Mouse (Mus musculus) stomach, embryonic 14.5 days (tissue): ENCODE data around the gene Helt. TPM values are rescaled to one million over a fixed set of nuclear protein-coding genes. Genes with fewer than 3 reads are reported as not detected.

Experiments
- ATAC-seq: fragments of 200-750 bp; cut with Nextera tagmentation; 2 replicates; pipeline ENCODE4 v1.8.0; 2017; ENCODE audit warnings: low read depth, moderate TSS enrichment; ENCODE audit not compliant: insufficient number of reproducible peaks, insufficient read depth, low FRiP score
- H3K27ac ChIP-seq: fragments of 300-500 bp; sonication (generic); 2 replicates; pipeline ENCODE4 v1.5.1; 2014; ENCODE audit warnings: mild to moderate bottlenecking, low read length, moderate library complexity, mixed read lengths
- H3K27me3 ChIP-seq: fragments of 300-500 bp; sonication (generic); 2 replicates; pipeline ENCODE4 v1.6.1; 2014; ENCODE audit warnings: low read length, control low read depth, mixed read lengths; ENCODE audit not compliant: control insufficient read depth, insufficient read depth
- H3K36me3 ChIP-seq: fragments of 300-500 bp; sonication (generic); 2 replicates; pipeline ENCODE4 v1.6.1; 2014; ENCODE audit warnings: mild to moderate bottlenecking, control low read depth, low read length, moderate library complexity, mixed read lengths; ENCODE audit not compliant: control insufficient read depth, insufficient read depth
- H3K4me1 ChIP-seq: fragments of 300-500 bp; sonication (generic); 2 replicates; pipeline ENCODE4 v1.6.1; 2014; ENCODE audit warnings: low read length, control low read depth, mixed read lengths; ENCODE audit not compliant: control insufficient read depth, insufficient read depth
- H3K4me2 ChIP-seq: fragments of 300-500 bp; sonication (generic); replicated peaks from 2 replicates; pipeline ENCODE4 v1.6.1; 2014; ENCODE audit warnings: low read depth, low read length, control low read depth
- H3K4me3 ChIP-seq: fragments of 300-500 bp; sonication (generic); 2 replicates; pipeline ENCODE4 v1.5.1; 2014; ENCODE audit warnings: low read depth, low read length, control low read depth
- H3K9ac ChIP-seq: fragments of 300-500 bp; sonication (generic); replicated peaks from 2 replicates; pipeline ENCODE4 v1.6.1; 2014; ENCODE audit warnings: low read depth, mild to moderate bottlenecking, control low read depth, low read length, moderate library complexity, mixed read lengths
- H3K9me3 ChIP-seq: fragments of 300-500 bp; sonication (generic); 2 replicates; pipeline ENCODE4 v1.6.1; 2016; ENCODE audit warnings: low read depth, low read length, control low read depth; ENCODE audit not compliant: control insufficient read depth
- WGBS: fragments of 180-500 bp; shearing (Covaris S2); extraction: QIAGEN DNeasy Blood & Tissue Kit; methylation state at CpG from one replicate; pipeline ENCODE4 v1.1.7; 2014; 5-methylcytosine and 5-hydroxymethylcytosine counted together
- polyA plus RNA-seq: library from polyadenylated mRNA; unstranded; fragments of >200 nt; fragmentation: Nextera tagmentation; extraction: Ambion mirVana; gene quantifications from 2 replicates; pipeline ENCODE4 v1.2.1, GENCODE M21; 2014

The Helt gene
- polyA plus RNA-seq, 1 experiment from 2014 or later, result not detected

DNA sequence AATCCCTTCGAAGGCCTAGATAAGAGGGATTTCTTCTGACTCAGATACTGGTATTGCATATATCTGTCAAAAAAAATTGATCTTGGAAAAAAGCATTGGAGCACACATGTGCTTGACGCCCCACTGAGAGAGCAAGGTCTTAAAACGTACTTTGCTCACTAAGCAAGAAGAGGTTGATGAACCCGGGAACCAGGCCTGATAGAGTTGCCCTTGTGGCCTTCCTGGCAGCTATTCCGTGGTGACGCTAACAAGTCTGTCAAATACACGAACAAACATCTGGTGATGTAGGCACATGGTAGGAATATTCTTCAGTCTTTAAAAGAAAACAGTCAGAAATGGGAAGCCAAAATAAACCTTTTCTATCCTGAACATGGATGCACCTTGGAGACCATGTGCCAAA, 32.8 kb upstream of the Helt start:
- Histone ChIP-seq H3K9ac (no peak overlapping the region), H3K4me2 (no peak overlapping the region), H3K9me3 (peaks cover 6% of the 10 kb centered on the region; the same call in 1 of the 2 replicates), H3K27me3 (no peaks in the 10 kb centered on the region), H3K4me3 (no peak overlapping the region), H3K27ac (no peak overlapping the region), H3K36me3 (no peaks in the 10 kb centered on the region), H3K4me1 (0 out of 2 replicates have a peak, but pooled peaks cover 4% of the 10 kb centered on the region)
- ATAC-seq, result no peak
- 75% methylated on average over 7 of the region's 7 CpGs for WGBS

DNA sequence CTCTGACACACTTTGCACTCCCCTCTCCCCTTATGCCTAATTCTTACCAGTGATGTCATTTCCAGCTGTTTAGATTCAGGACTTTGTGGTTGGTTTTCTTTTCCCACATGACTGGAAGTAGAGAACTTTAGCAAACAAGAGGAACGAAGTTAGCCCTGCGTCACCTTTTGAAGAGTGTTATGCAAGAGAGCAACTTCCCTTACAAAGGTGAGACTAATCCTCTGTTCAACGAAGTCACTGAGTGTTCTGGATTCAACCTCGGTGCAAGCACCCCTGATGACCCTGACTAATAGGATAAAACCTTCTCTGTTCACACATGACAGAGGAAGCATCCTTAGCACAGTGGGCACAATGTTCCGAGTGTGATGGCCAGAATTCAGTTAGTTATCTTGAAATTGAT, 32.2 kb upstream of the Helt start:
- Histone ChIP-seq H3K4me3 (no peak overlapping the region), H3K27ac (no peak overlapping the region), H3K36me3 (no peaks in the 10 kb centered on the region), H3K27me3 (no peaks in the 10 kb centered on the region), H3K9ac (no peak overlapping the region), H3K4me1 (0 out of 2 replicates have a peak, but pooled peaks cover 4% of the 10 kb centered on the region), H3K4me2 (no peak overlapping the region), H3K9me3 (peaks cover 6% of the 10 kb centered on the region; the same call in 1 of the 2 replicates)
- 86% methylated on average over 5 of the region's 5 CpGs for WGBS
- no peak for ATAC-seq

DNA sequence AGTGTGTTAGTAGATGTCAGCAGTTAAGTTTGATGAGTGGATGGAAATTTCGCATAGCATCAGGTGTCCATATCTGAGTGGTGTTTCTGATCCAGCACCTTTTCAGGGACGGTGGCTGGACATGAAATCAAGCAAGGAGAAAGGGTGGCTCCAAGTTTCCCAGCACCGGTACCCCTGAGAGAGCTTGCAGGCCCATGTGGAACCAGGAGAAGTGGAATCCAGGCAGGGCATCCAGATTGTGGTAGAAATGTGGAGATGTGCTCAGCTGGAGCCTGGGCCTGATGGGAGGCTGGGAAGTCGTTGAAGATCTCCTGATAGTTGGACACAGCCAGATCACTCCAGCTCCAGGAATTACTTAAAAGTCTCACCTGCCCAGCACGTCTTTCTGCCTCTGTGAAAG, 30.2 kb upstream of the Helt start:
- no peak overlapping the region for H3K9ac ChIP-seq
- no peak overlapping the region for H3K4me2 ChIP-seq
- 80% methylated on average over 5 of the region's 5 CpGs for WGBS
- no peak overlapping the region for H3K4me3 ChIP-seq
- H3K4me1 ChIP-seq, result 0 out of 2 replicates have a peak, but pooled peaks cover 4% of the 10 kb centered on the region
- H3K9me3 ChIP-seq, result peaks cover 6% of the 10 kb centered on the region; the same call in 1 of the 2 replicates
- H3K27ac ChIP-seq, result no peak overlapping the region
- H3K27me3 ChIP-seq, result no peaks in the 10 kb centered on the region
- no peaks in the 10 kb centered on the region for H3K36me3 ChIP-seq
- no peak for ATAC-seq

DNA sequence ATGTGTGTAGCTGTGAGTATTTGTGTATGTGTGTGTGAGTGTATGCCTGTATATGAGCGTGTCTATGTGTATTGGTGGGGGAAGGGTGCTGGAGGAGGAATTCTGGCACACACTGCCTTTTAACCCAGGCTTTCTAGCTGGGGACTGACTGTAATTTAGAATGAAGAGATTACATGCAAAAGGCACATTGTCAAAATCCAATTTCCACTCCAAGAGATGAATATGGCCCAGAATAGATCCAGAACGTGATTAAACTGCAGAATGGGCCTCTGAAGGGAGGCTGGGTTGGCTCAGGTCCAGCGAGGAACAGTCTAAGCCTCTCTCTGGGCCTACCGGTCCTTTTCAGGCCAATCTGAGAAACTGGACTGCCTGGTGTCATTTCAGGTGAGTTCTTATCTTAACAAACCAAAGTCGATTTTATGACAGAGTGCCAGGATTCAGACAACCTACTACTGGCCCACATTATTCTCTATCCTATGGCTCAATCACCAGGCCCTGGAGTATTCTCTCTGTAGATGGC, 29.3 kb upstream of the Helt start:
- Histone ChIP-seq H3K36me3 (no peaks in the 10 kb centered on the region), H3K27me3 (no peaks in the 10 kb centered on the region), H3K4me1 (0 out of 2 replicates have a peak, but pooled peaks cover 4% of the 10 kb centered on the region), H3K27ac (no peak overlapping the region), H3K9ac (no peak overlapping the region), H3K4me3 (no peak overlapping the region), H3K4me2 (no peak overlapping the region), H3K9me3 (peaks cover 6% of the 10 kb centered on the region; the same call in 1 of the 2 replicates)
- ATAC-seq, result no peak
- 40% methylated on average over 5 of the region's 5 CpGs for WGBS

DNA sequence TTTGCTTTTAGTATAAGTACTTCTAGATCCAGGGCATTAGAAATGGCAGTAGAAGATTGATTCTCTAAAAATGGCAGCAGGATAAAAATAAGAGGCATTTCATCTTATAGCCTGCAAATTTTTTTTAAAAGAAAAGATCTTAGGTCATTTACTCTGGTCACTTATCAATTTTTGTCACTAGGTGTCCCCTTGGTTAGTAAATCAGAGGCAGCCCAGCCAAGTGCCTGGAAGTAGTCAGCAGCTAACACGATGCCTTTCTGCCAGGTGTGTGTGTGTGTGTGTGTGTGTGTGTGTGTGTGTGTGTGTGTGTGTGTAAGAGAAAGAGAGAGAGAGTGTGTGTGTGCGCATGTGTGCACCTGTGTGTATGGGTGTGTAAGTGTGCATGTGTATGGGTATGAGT, 28.4 kb upstream of the Helt start:
- Histone ChIP-seq H3K4me2 (no peak overlapping the region), H3K4me1 (0 out of 2 replicates have a peak, but pooled peaks cover 4% of the 10 kb centered on the region), H3K27ac (no peak overlapping the region), H3K9me3 (peaks cover 6% of the 10 kb centered on the region; the same call in 1 of the 2 replicates), H3K4me3 (no peak overlapping the region), H3K36me3 (no peaks in the 10 kb centered on the region), H3K27me3 (no peaks in the 10 kb centered on the region), H3K9ac (no peak overlapping the region)
- WGBS, result 56% methylated on average over 2 of the region's 2 CpGs
- ATAC-seq, result no peak

DNA sequence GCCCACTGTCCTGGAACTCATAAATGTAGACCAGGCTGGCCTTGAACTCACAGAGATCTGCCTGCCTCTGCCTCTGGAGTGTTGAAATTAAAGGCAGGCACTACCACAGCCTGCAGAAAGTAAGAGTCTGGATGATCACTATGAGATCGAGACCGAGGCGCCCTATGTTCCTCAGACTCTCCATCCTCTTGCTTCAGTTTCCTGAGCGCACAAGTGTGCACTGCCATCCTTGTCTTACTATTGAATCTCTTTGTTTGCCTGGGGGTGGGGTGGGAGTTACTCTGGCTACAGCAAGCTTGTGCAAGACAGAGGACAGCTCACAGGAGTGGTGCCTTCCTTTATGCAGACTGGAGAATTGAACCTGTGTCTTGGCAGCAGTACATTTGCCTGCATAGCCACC, 27.9 kb upstream of the Helt start:
- no peak overlapping the region for H3K9ac ChIP-seq
- H3K27me3 ChIP-seq, result no peaks in the 10 kb centered on the region
- H3K27ac ChIP-seq, result no peak overlapping the region
- 0 out of 2 replicates have a peak, but pooled peaks cover 4% of the 10 kb centered on the region for H3K4me1 ChIP-seq
- ATAC-seq, result no peak
- H3K36me3 ChIP-seq, result no peaks in the 10 kb centered on the region
- no peak overlapping the region for H3K4me2 ChIP-seq
- H3K9me3 ChIP-seq, result peaks cover 6% of the 10 kb centered on the region; the same call in 1 of the 2 replicates
- WGBS, result 95% methylated on average over 4 of the region's 4 CpGs
- H3K4me3 ChIP-seq, result no peak overlapping the region

DNA sequence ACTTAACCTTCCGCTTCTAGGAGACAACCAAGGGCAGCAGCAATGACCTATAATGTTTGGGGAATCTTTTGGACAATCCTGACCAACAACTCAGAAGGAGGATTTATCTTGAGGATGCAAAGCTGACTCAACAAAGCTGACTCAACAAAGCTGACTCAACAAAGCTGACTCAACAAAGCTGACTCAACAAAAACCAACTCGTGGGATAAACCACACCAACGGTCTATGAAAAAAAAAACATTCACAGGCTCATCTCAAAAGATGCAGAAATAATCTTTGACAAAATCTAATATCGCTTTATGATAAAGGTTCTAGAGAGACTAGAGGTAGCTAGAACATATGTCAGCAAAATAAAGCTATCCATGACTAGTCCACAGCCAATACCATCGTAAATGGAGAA, 24.3 kb upstream of the Helt start:
- H3K9ac ChIP-seq, result no peak overlapping the region
- 93% methylated on average over 5 of the region's 5 CpGs for WGBS
- 0 out of 2 replicates have a peak, but pooled peaks cover 4% of the 10 kb centered on the region for H3K4me1 ChIP-seq
- no peak overlapping the region for H3K4me3 ChIP-seq
- H3K4me2 ChIP-seq, result no peak overlapping the region
- H3K9me3 ChIP-seq, result no peaks in the 10 kb centered on the region
- ATAC-seq, result no peak
- H3K27ac ChIP-seq, result no peak overlapping the region
- no peaks in the 10 kb centered on the region for H3K36me3 ChIP-seq
- no peaks in the 10 kb centered on the region for H3K27me3 ChIP-seq

DNA sequence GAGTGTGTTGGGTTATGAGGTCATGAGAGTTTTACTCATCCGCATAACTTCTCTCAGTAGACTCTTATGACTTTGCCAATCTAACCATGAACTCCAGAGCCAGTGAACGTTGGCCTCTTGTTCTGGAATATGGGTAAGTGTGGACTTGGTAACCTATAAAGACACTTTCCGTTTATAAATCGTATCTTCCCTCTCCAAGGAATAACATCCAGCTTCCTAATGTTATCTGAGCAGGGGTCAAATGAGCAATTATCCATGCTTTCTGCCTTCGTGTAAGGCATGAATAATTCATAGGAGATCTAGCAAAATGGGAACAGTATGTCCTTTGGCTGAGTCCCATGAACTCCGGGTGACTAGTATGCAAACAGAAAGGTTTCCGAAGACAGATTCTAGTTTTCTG, 22.7 kb upstream of the Helt start:
- Histone ChIP-seq H3K27me3 (no peaks in the 10 kb centered on the region), H3K36me3 (no peaks in the 10 kb centered on the region), H3K27ac (no peak overlapping the region), H3K4me2 (no peak overlapping the region), H3K9ac (no peak overlapping the region), H3K4me1 (no peaks in the 10 kb centered on the region), H3K4me3 (no peak overlapping the region), H3K9me3 (no peaks in the 10 kb centered on the region)
- no peak for ATAC-seq
- WGBS, result 81% methylated on average over 7 of the region's 7 CpGs

DNA sequence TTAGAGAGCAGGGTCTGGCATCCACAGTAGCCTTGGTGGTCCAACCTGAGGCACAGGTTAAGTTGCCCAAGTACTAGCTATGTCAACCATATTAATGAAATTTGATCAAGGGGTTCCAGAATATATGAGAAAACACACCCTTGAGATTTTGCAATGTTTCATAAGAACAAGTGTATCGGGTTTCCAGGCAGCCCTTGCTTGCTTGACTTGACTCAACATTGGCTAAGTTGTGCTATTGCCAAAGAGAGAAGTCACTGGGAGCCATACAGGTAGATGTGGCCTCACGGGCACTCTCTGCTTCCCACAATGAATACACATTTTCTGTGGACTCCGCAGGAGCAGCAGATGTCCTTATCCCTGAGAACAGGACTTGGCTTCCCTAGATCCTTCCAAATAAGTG, 19.3 kb upstream of the Helt start:
- Histone ChIP-seq H3K9ac (no peak overlapping the region), H3K27ac (no peak overlapping the region), H3K27me3 (no peaks in the 10 kb centered on the region), H3K4me2 (no peak overlapping the region), H3K4me3 (no peak overlapping the region), H3K4me1 (no peaks in the 10 kb centered on the region), H3K9me3 (no peaks in the 10 kb centered on the region), H3K36me3 (no peaks in the 10 kb centered on the region)
- ATAC-seq, result no peak
- 89% methylated on average over 3 of the region's 3 CpGs for WGBS
